15 mouse cellular contexts compared by ENCODE assay signal in genomic region chr8:80848631-80849030, GRCm38 (mm10). TPM values are rescaled to one million over a fixed set of nuclear protein-coding genes. Genes with fewer than 3 reads are reported as not detected.
A peak's percentile ranks its signal among the peaks of the same experiment; 100 is the strongest.
DNase-seq lines count a peak whose midpoint lies in the region; ATAC-seq and TF ChIP-seq lines count a peak whose summit lies in the region.
"Had no signal": no experiment of that assay in that cellular context is flagged by ENCODE, and none has a peak within 500 bp of the region (broad histone marks: within the 10 kb centered on the region; RNA-seq: fewer than 3 reads in every experiment).

No protein-coding gene starts in this region.

- no peaks in the 10 kb centered on the region for H3K9me3 ChIP-seq in heart, embryonic 12.5 days (replicated peaks)
- no peaks in the 10 kb centered on the region for H3K9me3 ChIP-seq in kidney, postnatal 0 days (replicated peaks; ENCODE audit: low read length)
- no peaks in the 10 kb centered on the region for H3K9me3 ChIP-seq in embryonic facial prominence, embryonic 15.5 days (replicated peaks)
- H3K9me3 ChIP-seq in limb, embryonic 15.5 days: no peaks in the 10 kb centered on the region
- H3K9me3 ChIP-seq: forebrain, embryonic 13.5 days; midbrain, embryonic 12.5 days had no signal

- H3K27ac ChIP-seq in heart, embryonic 12.5 days (ENCODE audit: poor library complexity, severe bottlenecking): peak overlapping the region; percentile 65
- 0 out of 2 replicates have a peak overlapping the region, but pooled peaks have one; percentile 57 for H3K27ac ChIP-seq in kidney, postnatal 0 days
- peak overlapping the region; percentile 63 for H3K27ac ChIP-seq in embryonic facial prominence, embryonic 15.5 days (replicated peaks)
- peak overlapping the region; percentile 77 for H3K27ac ChIP-seq in limb, embryonic 15.5 days
- H3K27ac ChIP-seq: forebrain, embryonic 13.5 days; hindbrain, embryonic 14.5 days; midbrain, embryonic 12.5 days had no signal

- ATAC-seq in heart, embryonic 12.5 days (ENCODE audit: insufficient number of reproducible peaks, low FRiP score): no peak
- no peak for ATAC-seq in kidney, postnatal 0 days (replicated peaks; ENCODE audit: low FRiP score, low read depth)
- ATAC-seq in embryonic facial prominence, embryonic 15.5 days (ENCODE audit: insufficient number of reproducible peaks, low FRiP score, low TSS enrichment, low read depth): no peak
- no peak for ATAC-seq in limb, embryonic 15.5 days (ENCODE audit: insufficient number of reproducible peaks, low FRiP score, low TSS enrichment, low read depth)
- no peak for ATAC-seq in erythroblast, adult 5-6 weeks (replicated peaks; ENCODE audit: low FRiP score, poor library complexity, severe bottlenecking)
- ATAC-seq in cerebellum, adult (ENCODE audit: insufficient number of reproducible peaks, low FRiP score, low TSS enrichment): no peak
- ATAC-seq: activated CD4-positive, CD25-positive, alpha-beta regulatory T cell, adult 4 months; forebrain, embryonic 13.5 days had no signal

- no peak overlapping the region for H3K9ac ChIP-seq in heart, embryonic 12.5 days
- H3K9ac ChIP-seq in kidney, postnatal 0 days (ENCODE audit: low read depth, low read length): no peak overlapping the region
- no peak overlapping the region for H3K9ac ChIP-seq in embryonic facial prominence, embryonic 15.5 days
- no peak overlapping the region for H3K9ac ChIP-seq in limb, embryonic 15.5 days
- H3K9ac ChIP-seq: forebrain, embryonic 13.5 days; hindbrain, embryonic 14.5 days; midbrain, embryonic 12.5 days had no signal

- H3K4me2 ChIP-seq in heart, embryonic 12.5 days: no peak overlapping the region
- no peak overlapping the region for H3K4me2 ChIP-seq in kidney, postnatal 0 days (ENCODE audit: low read length)
- H3K4me2 ChIP-seq in embryonic facial prominence, embryonic 15.5 days (replicated peaks): 0 out of 2 replicates have a peak overlapping the region, but pooled peaks have one; percentile 27
- peak overlapping the region; percentile 29; the same call in 1 of the 2 replicates for H3K4me2 ChIP-seq in limb, embryonic 15.5 days
- H3K4me2 ChIP-seq: forebrain, embryonic 13.5 days; hindbrain, embryonic 14.5 days; midbrain, embryonic 12.5 days had no signal

- no peak for TF ChIP-seq CTCF in kidney, postnatal 0 days (IDR thresholded peaks at IDR 0.05; ENCODE audit: low read depth)

- DNase-seq in heart, adult 9 months (ENCODE audit: low spot score in 2 of 2): no peak
- DNase-seq in kidney, postnatal 0 days (ENCODE audit: low spot score): no peak
- no peak for DNase-seq in kidney, postnatal 25 days
- DNase-seq: cerebellum, postnatal 25 days; layer of hippocampus, adult 9-11 months; right cerebral cortex, postnatal 14 days had no signal

- no peak overlapping the region for H3K4me3 ChIP-seq in heart, embryonic 12.5 days
- no peak overlapping the region for H3K4me3 ChIP-seq in kidney, postnatal 0 days (replicated peaks; ENCODE audit: low read depth, low read length)
- H3K4me3 ChIP-seq in embryonic facial prominence, embryonic 15.5 days (replicated peaks): no peak overlapping the region
- H3K4me3 ChIP-seq in limb, embryonic 15.5 days: no peak overlapping the region
- H3K4me3 ChIP-seq: forebrain, embryonic 13.5 days; midbrain, embryonic 12.5 days had no signal

- H3K36me3 ChIP-seq in heart, embryonic 12.5 days: no peaks in the 10 kb centered on the region
- H3K36me3 ChIP-seq in kidney, postnatal 0 days (ENCODE audit: insufficient read depth, low read length): no peaks in the 10 kb centered on the region
- no peaks in the 10 kb centered on the region for H3K36me3 ChIP-seq in embryonic facial prominence, embryonic 15.5 days
- H3K36me3 ChIP-seq in limb, embryonic 15.5 days: no peaks in the 10 kb centered on the region
- H3K36me3 ChIP-seq: midbrain, embryonic 12.5 days had no signal

- H3K4me1 ChIP-seq in heart, embryonic 12.5 days (replicated peaks): peaks cover 86% of the 10 kb centered on the region
- H3K4me1 ChIP-seq in kidney, postnatal 0 days (replicated peaks; ENCODE audit: insufficient read depth, low read length): peaks cover 23% of the 10 kb centered on the region
- H3K4me1 ChIP-seq in embryonic facial prominence, embryonic 15.5 days: peaks cover 52% of the 10 kb centered on the region
- peaks cover 78% of the 10 kb centered on the region for H3K4me1 ChIP-seq in limb, embryonic 15.5 days
- H3K4me1 ChIP-seq: midbrain, embryonic 12.5 days had no signal

- H3K27me3 ChIP-seq in heart, embryonic 12.5 days (replicated peaks): no peaks in the 10 kb centered on the region
- no peaks in the 10 kb centered on the region for H3K27me3 ChIP-seq in kidney, postnatal 0 days (ENCODE audit: insufficient read depth, low read length)
- no peaks in the 10 kb centered on the region for H3K27me3 ChIP-seq in embryonic facial prominence, embryonic 15.5 days
- no peaks in the 10 kb centered on the region for H3K27me3 ChIP-seq in limb, embryonic 15.5 days
- H3K27me3 ChIP-seq: forebrain, embryonic 13.5 days; midbrain, embryonic 12.5 days had no signal

- WGBS in heart, embryonic 12.5 days: 73% methylated on average over 11 of the region's 11 CpGs
- WGBS in kidney, postnatal 0 days: 57% methylated on average over 11 of the region's 11 CpGs
- 69% methylated on average over 11 of the region's 11 CpGs for WGBS in embryonic facial prominence, embryonic 15.5 days
- 51% methylated on average over 11 of the region's 11 CpGs for WGBS in limb, embryonic 15.5 days

RNA-seq across cellular contexts. Expression of gene Gab1, which starts 31.7 kb away (rescaled TPM):
- 42.5 and 44.8 TPM in 2 replicates for polyA plus RNA-seq in heart, embryonic 12.5 days (2016; fragmentation: Nextera tagmentation; extraction: Ambion mirVana)
- 14.1 and 14.9 TPM in 2 replicates for polyA plus RNA-seq in kidney, postnatal 0 days (2015; fragmentation: Nextera tagmentation; extraction: Ambion mirVana)
- 22.7 and 24.8 TPM in 2 replicates for polyA plus RNA-seq in embryonic facial prominence, embryonic 15.5 days (2015; fragmentation: Nextera tagmentation; extraction: Ambion mirVana)
- 24.9 and 25.6 TPM in 2 replicates for polyA plus RNA-seq in limb, embryonic 15.5 days (2015; fragmentation: Nextera tagmentation; extraction: Ambion mirVana)
- total RNA-seq in erythroblast, adult 5-6 weeks (2015; ENCODE audit: low replicate concordance): 4.4 and 7.5 TPM in 2 replicates
- total RNA-seq in erythroblast, adult 5-6 weeks (2017; ENCODE audit: low replicate concordance): 2.0 and 2.5 TPM in 2 replicates

Comparison
In these comparisons a context has a peak if more than half of its experiments do, and no peak if none do; other contexts are left out.
1. H3K4me2 ChIP-seq: peak in embryonic facial prominence, embryonic 15.5 days (single experiment) and limb, embryonic 15.5 days (single experiment); none in heart, embryonic 12.5 days (single experiment) and kidney, postnatal 0 days (single experiment).
2. Peak in every context shown above with its lines, with median percentiles within 50 percentile points of each other: H3K27ac ChIP-seq.